Mouse (Mus musculus): Measurements from ENCODE around the gene Thpo. TPM values are rescaled to one million over a fixed set of nuclear protein-coding genes. Genes with fewer than 3 reads are reported as not detected.

The Thpo gene
- 0.43 and 0.63 TPM in 2 replicates for polyA plus RNA-seq (2016; fragmentation: Nextera tagmentation; extraction: Ambion mirVana)

- Histone ChIP-seq H3K4me2 (replicated peaks) (peak within 1 kb of the TSS; percentile 96), H3K27ac (replicated peaks) (peak within 1 kb of the TSS; percentile 77; the same call in 1 of the 2 replicates), H3K9me3 (no peaks in the 10 kb centered on the region), H3K27me3 (peaks cover 40% of the 10 kb centered on the region), H3K36me3 (no peaks in the 10 kb centered on the region), H3K4me3 (peak within 1 kb of the TSS; percentile 72), H3K9ac (replicated peaks) (peak within 1 kb of the TSS; percentile 84), H3K4me1 (peaks cover 23% of the 10 kb centered on the region)
- 4% methylated on average over 45 of the region's 45 CpGs for WGBS
- ATAC-seq (ENCODE audit: low FRiP score, low read depth), result no peak
These were observed at the start of gene Thpo for GRCm38 (mm10) chr16:20733731-20734730. TSS of gene Thpo (minus strand) at chr16:20734511.

GRCm38 (mm10) chr16:20783891-20784290 is 49.6 kb upstream of the Thpo start:
- no peak overlapping the region for H3K27ac ChIP-seq (replicated peaks)
- H3K4me2 ChIP-seq (replicated peaks), result no peak overlapping the region
- no peak for ATAC-seq (ENCODE audit: low FRiP score, low read depth)
- no peaks in the 10 kb centered on the region for H3K27me3 ChIP-seq
- no peaks in the 10 kb centered on the region for H3K9me3 ChIP-seq
- no peak overlapping the region for H3K4me3 ChIP-seq
- 95% methylated on average over 2 of the region's 2 CpGs for WGBS
- no peaks in the 10 kb centered on the region for H3K36me3 ChIP-seq
- no peak overlapping the region for H3K9ac ChIP-seq (replicated peaks)
- no peaks in the 10 kb centered on the region for H3K4me1 ChIP-seq

- WGBS, result 76% methylated on average over 4 of the region's 4 CpGs
These were observed 46.9 kb upstream of the Thpo start for GRCm38 (mm10) chr16:20781101-20781630.

GRCm38 (mm10) chr16:20779846-20780245 is 45.5 kb upstream of the Thpo start:
- no peak overlapping the region for H3K4me2 ChIP-seq (replicated peaks)
- H3K27me3 ChIP-seq, result no peaks in the 10 kb centered on the region
- H3K9me3 ChIP-seq, result no peaks in the 10 kb centered on the region
- H3K4me3 ChIP-seq, result no peak overlapping the region
- no peak overlapping the region for H3K27ac ChIP-seq (replicated peaks)
- no peak overlapping the region for H3K9ac ChIP-seq (replicated peaks)
- H3K36me3 ChIP-seq, result no peaks in the 10 kb centered on the region
- ATAC-seq (ENCODE audit: low FRiP score, low read depth), result no peak
- no peaks in the 10 kb centered on the region for H3K4me1 ChIP-seq
- 84% methylated on average over 3 of the region's 3 CpGs for WGBS

More at GRCm38 (mm10) chr16:20781101-20781630, 46.9 kb upstream of the Thpo start:
- ATAC-seq (ENCODE audit: low FRiP score, low read depth), result no peak
- Histone ChIP-seq H3K27ac (replicated peaks) (no peak overlapping the region), H3K4me2 (replicated peaks) (no peak overlapping the region), H3K36me3 (no peaks in the 10 kb centered on the region), H3K9ac (replicated peaks) (no peak overlapping the region), H3K4me1 (no peaks in the 10 kb centered on the region), H3K4me3 (no peak overlapping the region), H3K9me3 (no peaks in the 10 kb centered on the region), H3K27me3 (no peaks in the 10 kb centered on the region)

- Histone ChIP-seq H3K27me3 (no peaks in the 10 kb centered on the region), H3K9ac (replicated peaks) (no peak overlapping the region), H3K9me3 (no peaks in the 10 kb centered on the region), H3K4me2 (replicated peaks) (no peak overlapping the region), H3K27ac (replicated peaks) (no peak overlapping the region), H3K36me3 (no peaks in the 10 kb centered on the region), H3K4me1 (no peaks in the 10 kb centered on the region), H3K4me3 (no peak overlapping the region)
- no peak for ATAC-seq (ENCODE audit: low FRiP score, low read depth)
- 79% methylated on average over 5 of the region's 5 CpGs for WGBS
These were observed 40.7 kb upstream of the Thpo start for GRCm38 (mm10) chr16:20775021-20775420.

GRCm38 (mm10) chr16:20765244-20765643 is 30.9 kb upstream of the Thpo start:
- H3K36me3 ChIP-seq, result no peaks in the 10 kb centered on the region
- no peaks in the 10 kb centered on the region for H3K4me1 ChIP-seq
- no peak overlapping the region for H3K27ac ChIP-seq (replicated peaks)
- no peak overlapping the region for H3K9ac ChIP-seq (replicated peaks)
- ATAC-seq (ENCODE audit: low FRiP score, low read depth), result no peak
- no peak overlapping the region for H3K4me3 ChIP-seq
- WGBS, result 50% methylated on average over 9 of the region's 9 CpGs
- H3K9me3 ChIP-seq, result no peaks in the 10 kb centered on the region
- no peak overlapping the region for H3K4me2 ChIP-seq (replicated peaks)
- no peaks in the 10 kb centered on the region for H3K27me3 ChIP-seq

GRCm38 (mm10) chr16:20761681-20762080 is 27.4 kb upstream of the Thpo start:
- no peaks in the 10 kb centered on the region for H3K27me3 ChIP-seq
- H3K9me3 ChIP-seq, result no peaks in the 10 kb centered on the region
- H3K27ac ChIP-seq (replicated peaks), result no peak overlapping the region
- no peak for ATAC-seq (ENCODE audit: low FRiP score, low read depth)
- H3K4me1 ChIP-seq, result no peaks in the 10 kb centered on the region
- no peak overlapping the region for H3K4me3 ChIP-seq
- 11% methylated on average over 3 of the region's 3 CpGs for WGBS
- no peak overlapping the region for H3K4me2 ChIP-seq (replicated peaks)
- H3K36me3 ChIP-seq, result no peaks in the 10 kb centered on the region
- H3K9ac ChIP-seq (replicated peaks), result no peak overlapping the region

- Histone ChIP-seq H3K9me3 (no peaks in the 10 kb centered on the region), H3K27ac (replicated peaks) (no peak overlapping the region), H3K9ac (replicated peaks) (no peak overlapping the region), H3K4me2 (replicated peaks) (no peak overlapping the region), H3K4me3 (no peak overlapping the region), H3K4me1 (no peaks in the 10 kb centered on the region), H3K36me3 (no peaks in the 10 kb centered on the region), H3K27me3 (no peaks in the 10 kb centered on the region)
- 89% methylated on average over 1 of the region's 1 CpGs for WGBS
- ATAC-seq (ENCODE audit: low FRiP score, low read depth), result no peak
These were observed 23.1 kb upstream of the Thpo start for GRCm38 (mm10) chr16:20757385-20757784.

GRCm38 (mm10) chr16:20756052-20756451 is 21.7 kb upstream of the Thpo start:
- 94% methylated on average over 5 of the region's 5 CpGs for WGBS

GRCm38 (mm10) chr16:20750518-20750917 is 16.2 kb upstream of the Thpo start:
- ATAC-seq (ENCODE audit: low FRiP score, low read depth), result no peak
- no peak overlapping the region for H3K9ac ChIP-seq (replicated peaks)
- no peaks in the 10 kb centered on the region for H3K36me3 ChIP-seq
- no peaks in the 10 kb centered on the region for H3K9me3 ChIP-seq
- H3K4me3 ChIP-seq, result no peak overlapping the region
- H3K27me3 ChIP-seq, result no peaks in the 10 kb centered on the region
- H3K4me2 ChIP-seq (replicated peaks), result no peak overlapping the region
- WGBS, result 63% methylated on average over 8 of the region's 8 CpGs
- H3K4me1 ChIP-seq, result no peaks in the 10 kb centered on the region
- H3K27ac ChIP-seq (replicated peaks), result no peak overlapping the region

More at GRCm38 (mm10) chr16:20756052-20756451, 21.7 kb upstream of the Thpo start:
- H3K36me3 ChIP-seq, result no peaks in the 10 kb centered on the region
- no peaks in the 10 kb centered on the region for H3K27me3 ChIP-seq
- ATAC-seq (ENCODE audit: low FRiP score, low read depth), result no peak
- no peak overlapping the region for H3K4me2 ChIP-seq (replicated peaks)
- H3K4me1 ChIP-seq, result no peaks in the 10 kb centered on the region
- no peak overlapping the region for H3K4me3 ChIP-seq
- H3K9ac ChIP-seq (replicated peaks), result no peak overlapping the region
- no peaks in the 10 kb centered on the region for H3K9me3 ChIP-seq
- H3K27ac ChIP-seq (replicated peaks), result no peak overlapping the region

GRCm38 (mm10) chr16:20746641-20747040 is 12.3 kb upstream of the Thpo start:
- 97% methylated on average over 6 of the region's 6 CpGs for WGBS
- Histone ChIP-seq H3K4me1 (no peaks in the 10 kb centered on the region), H3K9me3 (no peaks in the 10 kb centered on the region), H3K9ac (replicated peaks) (no peak overlapping the region), H3K4me2 (replicated peaks) (no peak overlapping the region), H3K27ac (replicated peaks) (no peak overlapping the region), H3K27me3 (no peaks in the 10 kb centered on the region), H3K36me3 (no peaks in the 10 kb centered on the region), H3K4me3 (no peak overlapping the region)
- ATAC-seq (ENCODE audit: low FRiP score, low read depth), result no peak

- H3K4me1 ChIP-seq, result no peaks in the 10 kb centered on the region
- no peaks in the 10 kb centered on the region for H3K36me3 ChIP-seq
- H3K9ac ChIP-seq (replicated peaks), result no peak overlapping the region
- 92% methylated on average over 9 of the region's 9 CpGs for WGBS
- H3K9me3 ChIP-seq, result no peaks in the 10 kb centered on the region
- peaks cover 26% of the 10 kb centered on the region for H3K27me3 ChIP-seq
- ATAC-seq (ENCODE audit: low FRiP score, low read depth), result no peak
- no peak overlapping the region for H3K27ac ChIP-seq (replicated peaks)
- H3K4me2 ChIP-seq (replicated peaks), result no peak overlapping the region
- H3K4me3 ChIP-seq, result no peak overlapping the region
These were observed 5.5 kb upstream of the Thpo start for GRCm38 (mm10) chr16:20739845-20740244.

Data from midbrain, embryonic 12.5 days (tissue).